Mouse (Mus musculus): ENCODE data around the gene Ets1. TPM values are rescaled to one million over a fixed set of nuclear protein-coding genes. Genes with fewer than 3 reads are reported as not detected.

Ets1 gene
- polyA plus RNA-seq, 1 experiment from 2014 or later = 68.4 TPM

GRCm38 (mm10) chr9:32652112-32652511, 16.1 kb downstream of the Ets1 start:
- H3K9me3 ChIP-seq (replicated peaks) = no peaks in the 10 kb centered on the region
- no peak overlapping the region for H3K9ac ChIP-seq
- no peak for ATAC-seq (replicated peaks; ENCODE audit: low FRiP score)
- H3K36me3 ChIP-seq = no peaks in the 10 kb centered on the region
- H3K27ac ChIP-seq = no peak overlapping the region
- H3K4me3 ChIP-seq (replicated peaks) = no peak overlapping the region
- H3K4me2 ChIP-seq = no peak overlapping the region
- no peaks in the 10 kb centered on the region for H3K27me3 ChIP-seq
- 93% methylated on average over 10 of the region's 10 CpGs for WGBS
- H3K4me1 ChIP-seq = peaks cover 37% of the 10 kb centered on the region

- H3K9ac ChIP-seq = no peak overlapping the region
- H3K4me3 ChIP-seq (replicated peaks) = no peak overlapping the region
- no peaks in the 10 kb centered on the region for H3K9me3 ChIP-seq (replicated peaks)
- H3K27me3 ChIP-seq = no peaks in the 10 kb centered on the region
- peaks cover 27% of the 10 kb centered on the region for H3K4me1 ChIP-seq
- 0 out of 2 replicates have a peak overlapping the region, but pooled peaks have one; percentile 41 for H3K27ac ChIP-seq
- H3K36me3 ChIP-seq = no peaks in the 10 kb centered on the region
- ATAC-seq (replicated peaks; ENCODE audit: low FRiP score) = 0 out of 2 replicates have a peak, but pooled peaks have one; percentile 37
- 46% methylated on average over 1 of the region's 1 CpGs for WGBS
- H3K4me2 ChIP-seq = no peak overlapping the region
Measured at GRCm38 (mm10) chr9:32654305-32654704, 18.3 kb downstream of the Ets1 start.

GRCm38 (mm10) chr9:32656351-32656844, 20.4 kb downstream of the Ets1 start:
- ATAC-seq (replicated peaks; ENCODE audit: low FRiP score) = no peak
- WGBS = 67% methylated on average over 5 of the region's 5 CpGs
- Histone ChIP-seq H3K36me3 (no peaks in the 10 kb centered on the region), H3K4me2 (no peak overlapping the region), H3K4me1 (peaks cover 22% of the 10 kb centered on the region), H3K9ac (no peak overlapping the region), H3K27me3 (no peaks in the 10 kb centered on the region), H3K9me3 (replicated peaks) (no peaks in the 10 kb centered on the region), H3K4me3 (replicated peaks) (no peak overlapping the region), H3K27ac (peak overlapping the region; percentile 72)

GRCm38 (mm10) chr9:32657124-32657523, 21.1 kb downstream of the Ets1 start:
- ATAC-seq (replicated peaks; ENCODE audit: low FRiP score) = peak; percentile 67; the same call in 1 of the 2 replicates

GRCm38 (mm10) chr9:32660406-32660960, 24.5 kb downstream of the Ets1 start:
- WGBS = 86% methylated on average over 2 of the region's 2 CpGs
- no peak overlapping the region for H3K4me3 ChIP-seq (replicated peaks)
- no peaks in the 10 kb centered on the region for H3K36me3 ChIP-seq
- H3K27ac ChIP-seq = no peak overlapping the region
- peaks cover 18% of the 10 kb centered on the region for H3K4me1 ChIP-seq
- no peak overlapping the region for H3K9ac ChIP-seq
- H3K4me2 ChIP-seq = no peak overlapping the region
- ATAC-seq (replicated peaks; ENCODE audit: low FRiP score) = no peak
- H3K27me3 ChIP-seq = no peaks in the 10 kb centered on the region
- H3K9me3 ChIP-seq (replicated peaks) = no peaks in the 10 kb centered on the region

More at GRCm38 (mm10) chr9:32657124-32657523, 21.1 kb downstream of the Ets1 start:
- H3K4me3 ChIP-seq (replicated peaks) = no peak overlapping the region
- no peak overlapping the region for H3K9ac ChIP-seq
- H3K36me3 ChIP-seq = no peaks in the 10 kb centered on the region
- peaks cover 22% of the 10 kb centered on the region for H3K4me1 ChIP-seq
- peak overlapping the region; percentile 72 for H3K27ac ChIP-seq
- WGBS = 40% methylated on average over 2 of the region's 2 CpGs
- H3K4me2 ChIP-seq = no peak overlapping the region
- no peaks in the 10 kb centered on the region for H3K9me3 ChIP-seq (replicated peaks)
- no peaks in the 10 kb centered on the region for H3K27me3 ChIP-seq

GRCm38 (mm10) chr9:32661071-32661470, 25.1 kb downstream of the Ets1 start:
- Histone ChIP-seq H3K4me1 (peaks cover 18% of the 10 kb centered on the region), H3K4me3 (replicated peaks) (no peak overlapping the region), H3K36me3 (no peaks in the 10 kb centered on the region), H3K9me3 (replicated peaks) (no peaks in the 10 kb centered on the region), H3K4me2 (no peak overlapping the region), H3K9ac (no peak overlapping the region), H3K27me3 (no peaks in the 10 kb centered on the region), H3K27ac (no peak overlapping the region)
- 91% methylated on average over 8 of the region's 8 CpGs for WGBS
- ATAC-seq (replicated peaks; ENCODE audit: low FRiP score) = no peak

GRCm38 (mm10) chr9:32661561-32661960, 25.5 kb downstream of the Ets1 start:
- WGBS = 85% methylated on average over 4 of the region's 4 CpGs
- ATAC-seq (replicated peaks; ENCODE audit: low FRiP score) = no peak
- Histone ChIP-seq H3K36me3 (no peaks in the 10 kb centered on the region), H3K4me3 (replicated peaks) (no peak overlapping the region), H3K9ac (no peak overlapping the region), H3K27me3 (no peaks in the 10 kb centered on the region), H3K4me2 (no peak overlapping the region), H3K27ac (no peak overlapping the region), H3K9me3 (replicated peaks) (no peaks in the 10 kb centered on the region), H3K4me1 (peaks cover 16% of the 10 kb centered on the region)

GRCm38 (mm10) chr9:32666611-32667517, 30.8 kb downstream of the Ets1 start:
- WGBS = 61% methylated on average over 11 of the region's 11 CpGs
- Histone ChIP-seq H3K27me3 (no peaks in the 10 kb centered on the region), H3K9ac (no peak overlapping the region), H3K4me1 (peaks cover 50% of the 10 kb centered on the region), H3K9me3 (replicated peaks) (no peaks in the 10 kb centered on the region), H3K27ac (peak overlapping the region; percentile 62), H3K4me3 (replicated peaks) (no peak overlapping the region), H3K4me2 (0 out of 2 replicates have a peak overlapping the region, but pooled peaks have one; percentile 1), H3K36me3 (no peaks in the 10 kb centered on the region)
- no peak for ATAC-seq (replicated peaks; ENCODE audit: low FRiP score)

- WGBS = 62% methylated on average over 7 of the region's 7 CpGs
- peaks cover 57% of the 10 kb centered on the region for H3K4me1 ChIP-seq
- no peak for ATAC-seq (replicated peaks; ENCODE audit: low FRiP score)
Measured at GRCm38 (mm10) chr9:32667518-32667908, 31.5 kb downstream of the Ets1 start.

GRCm38 (mm10) chr9:32668075-32668673, 32.2 kb downstream of the Ets1 start:
- WGBS = 72% methylated on average over 9 of the region's 9 CpGs
- H3K4me3 ChIP-seq (replicated peaks) = no peak overlapping the region
- H3K9ac ChIP-seq = no peak overlapping the region
- no peaks in the 10 kb centered on the region for H3K27me3 ChIP-seq
- no peaks in the 10 kb centered on the region for H3K36me3 ChIP-seq
- H3K27ac ChIP-seq = no peak overlapping the region
- H3K4me1 ChIP-seq = peaks cover 63% of the 10 kb centered on the region
- no peaks in the 10 kb centered on the region for H3K9me3 ChIP-seq (replicated peaks)
- ATAC-seq (replicated peaks; ENCODE audit: low FRiP score) = no peak
- no peak overlapping the region for H3K4me2 ChIP-seq

More at GRCm38 (mm10) chr9:32667518-32667908, 31.5 kb downstream of the Ets1 start:
- no peaks in the 10 kb centered on the region for H3K9me3 ChIP-seq (replicated peaks)
- H3K4me2 ChIP-seq = 0 out of 2 replicates have a peak overlapping the region, but pooled peaks have one; percentile 19
- no peaks in the 10 kb centered on the region for H3K27me3 ChIP-seq
- no peak overlapping the region for H3K4me3 ChIP-seq (replicated peaks)
- no peak overlapping the region for H3K9ac ChIP-seq
- 0 out of 2 replicates have a peak overlapping the region, but pooled peaks have one; percentile 54 for H3K27ac ChIP-seq
- H3K36me3 ChIP-seq = no peaks in the 10 kb centered on the region

- H3K27me3 ChIP-seq = no peaks in the 10 kb centered on the region
- H3K9me3 ChIP-seq (replicated peaks) = no peaks in the 10 kb centered on the region
- no peak overlapping the region for H3K4me3 ChIP-seq (replicated peaks)
- no peak overlapping the region for H3K9ac ChIP-seq
- no peak for ATAC-seq (replicated peaks; ENCODE audit: low FRiP score)
- H3K4me1 ChIP-seq = peaks cover 72% of the 10 kb centered on the region
- H3K27ac ChIP-seq = 0 out of 2 replicates have a peak overlapping the region, but pooled peaks have one; percentile 27
- no peaks in the 10 kb centered on the region for H3K36me3 ChIP-seq
- H3K4me2 ChIP-seq = no peak overlapping the region
- 42% methylated on average over 2 of the region's 2 CpGs for WGBS
Measured at GRCm38 (mm10) chr9:32669397-32669796, 33.4 kb downstream of the Ets1 start.
